Mouse (Mus musculus) natural killer cell, adult 2 months (primary cell): Measurements from ENCODE around the gene Fbn1.

Experiments
- DNase-seq, 2 experiments: peaks; one replicate each; pipeline ENCODE4 v3.0.0; 2022; ENCODE audit warnings: low spot score in 2 of 2

The Fbn1 gene

GRCm38 (mm10) chr2:125334163-125334562 is 173.6 kb downstream of the Fbn1 start:
- no peak for DNase-seq

DNA sequence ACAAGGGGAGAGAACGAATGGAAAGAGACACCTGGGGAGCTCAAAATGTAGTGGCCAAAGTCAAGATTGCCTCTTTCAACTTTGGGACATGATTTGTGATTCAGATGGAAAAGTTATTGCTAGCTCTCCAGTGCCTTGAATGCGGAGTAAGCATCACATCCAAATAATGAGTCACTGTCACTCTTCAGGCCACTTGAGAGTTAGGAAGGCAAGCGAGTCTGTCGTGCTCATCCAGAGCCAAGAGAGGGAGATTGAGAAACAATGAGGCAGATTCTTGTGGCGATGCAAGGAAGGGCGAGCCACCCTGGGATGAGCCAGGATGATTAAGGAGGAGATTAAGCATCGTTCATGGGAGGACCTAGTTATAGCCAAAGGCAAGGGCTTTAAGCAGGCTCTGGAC is 176.2 kb downstream of the Fbn1 start:
- no peak for DNase-seq

- DNase-seq: no peak
Observed at GRCm38 (mm10) chr2:125330506-125330905, 177.3 kb downstream of the Fbn1 start.

GRCm38 (mm10) chr2:125325125-125325855 is 182.5 kb downstream of the Fbn1 start:
- no peak for DNase-seq

GRCm38 (mm10) chr2:125324455-125324854 is 183.3 kb downstream of the Fbn1 start:
- DNase-seq: no peak

GRCm38 (mm10) chr2:125323347-125323746 is 184.4 kb downstream of the Fbn1 start:
- DNase-seq: no peak

- DNase-seq: no peak
Observed at GRCm38 (mm10) chr2:125322581-125322980, 185.2 kb downstream of the Fbn1 start.

- DNase-seq: no peak
Observed at GRCm38 (mm10) chr2:125321071-125321470, 186.7 kb downstream of the Fbn1 start.

- no peak for DNase-seq
Observed at GRCm38 (mm10) chr2:125319651-125320050, 188.1 kb downstream of the Fbn1 start.

DNA sequence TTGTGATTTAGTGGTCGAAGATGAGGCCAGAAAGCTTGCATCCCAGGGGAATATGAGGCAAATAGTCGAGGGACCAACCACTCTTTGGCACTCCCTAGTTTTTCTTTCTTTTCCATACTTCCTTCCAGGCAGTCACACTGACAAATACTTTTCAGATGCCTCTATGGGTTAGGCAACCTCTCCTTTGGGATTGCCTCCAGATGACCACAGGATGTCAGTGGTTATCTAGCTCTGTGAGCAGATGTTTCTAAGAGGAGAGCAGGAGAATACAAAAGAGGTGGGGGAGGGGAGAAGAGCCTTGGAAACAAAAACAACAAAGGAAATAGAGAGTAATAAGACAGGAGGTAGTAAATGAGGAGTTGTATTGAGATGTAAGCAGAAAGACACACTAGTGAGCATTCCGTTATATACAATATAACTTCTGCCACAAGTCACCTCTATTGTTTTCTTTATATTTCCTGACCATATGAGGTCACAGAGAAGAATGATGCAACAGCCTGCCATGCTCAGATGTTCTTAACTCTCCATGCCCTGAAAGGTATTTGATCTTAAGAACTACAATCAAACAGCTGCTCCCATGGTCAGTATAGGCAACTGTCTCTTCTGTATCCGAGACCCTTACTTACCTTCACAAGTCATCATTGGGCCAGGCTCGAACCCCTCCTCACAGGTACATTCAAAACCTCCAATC is 189.3 kb downstream of the Fbn1 start:
- no peak for DNase-seq

GRCm38 (mm10) chr2:125315203-125315602 is 192.6 kb downstream of the Fbn1 start:
- no peak for DNase-seq

DNA sequence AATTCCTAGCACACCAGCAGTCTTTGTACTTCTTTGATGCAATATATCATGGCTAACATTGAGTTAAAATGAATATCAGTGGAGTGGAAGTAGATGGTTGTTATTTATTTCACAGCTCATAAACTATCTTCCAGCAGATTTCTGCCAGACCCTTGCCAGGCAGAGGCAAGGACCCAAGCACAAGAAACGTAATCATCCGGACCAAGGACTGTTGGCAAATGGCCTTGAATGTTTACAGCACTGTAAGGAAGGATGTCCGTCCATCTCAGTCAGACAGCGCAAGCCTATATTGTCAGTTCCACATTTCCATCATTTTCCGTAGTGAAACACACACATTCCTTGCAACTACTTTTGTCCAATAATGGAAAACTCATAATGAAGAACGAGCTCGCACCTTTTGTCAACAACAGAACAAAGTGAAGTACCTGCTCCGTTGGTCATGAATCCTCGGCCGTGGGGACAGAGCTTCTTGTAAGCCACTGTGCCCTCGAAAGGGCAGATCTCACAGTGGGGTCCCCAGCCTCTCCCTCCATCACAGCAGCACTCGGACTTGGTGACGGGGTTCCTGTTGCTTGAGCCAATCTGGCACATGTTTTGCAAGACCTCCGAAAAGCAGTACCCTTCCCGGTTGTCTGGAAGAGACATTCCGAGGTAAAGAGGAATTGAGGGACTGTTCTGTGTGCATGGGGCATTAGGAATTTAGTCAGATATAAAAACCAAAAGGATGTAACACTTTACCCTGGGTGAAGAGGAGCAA is 193.4 kb downstream of the Fbn1 start:
- DNase-seq: no peak

DNA sequence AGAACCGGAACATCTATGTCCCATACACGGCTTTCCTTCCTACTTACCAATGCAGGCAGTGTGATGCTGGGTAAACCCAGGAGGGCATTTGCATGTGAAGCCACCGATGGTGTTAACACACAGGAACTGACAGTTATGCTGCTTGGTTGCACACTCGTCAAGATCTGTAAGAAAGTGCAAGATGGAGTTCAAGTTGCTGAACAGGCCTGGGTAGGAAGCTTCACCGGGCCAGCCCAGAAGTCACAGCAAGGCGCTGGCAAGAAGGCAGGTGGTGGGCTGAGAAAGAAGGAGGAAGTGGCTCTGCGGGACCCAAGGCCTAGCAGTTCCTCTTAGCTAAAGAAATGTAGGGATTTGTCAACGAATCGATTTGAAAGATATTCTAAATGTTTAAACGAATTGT is 198.1 kb downstream of the Fbn1 start:
- DNase-seq: peak in 1 of 2 experiments; percentile 9

DNA sequence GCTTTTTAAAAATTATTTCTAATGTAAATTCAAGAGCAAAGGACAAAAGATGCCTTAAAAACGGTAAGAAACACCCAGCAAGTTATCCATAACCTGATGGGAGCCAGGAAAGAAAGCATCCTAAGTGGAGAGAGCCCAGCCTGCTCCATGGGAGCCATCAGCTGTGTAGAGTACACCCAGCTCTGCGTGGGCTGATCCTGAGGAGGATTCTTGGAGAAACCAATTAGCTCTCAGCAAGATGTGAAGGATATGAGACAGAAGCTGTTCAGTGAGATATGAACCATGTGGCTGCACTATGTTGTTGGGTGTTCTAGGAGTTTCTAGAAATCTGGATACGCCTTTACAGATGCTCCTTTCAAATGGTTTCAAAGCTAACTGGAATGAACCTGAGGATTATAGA is 202.1 kb downstream of the Fbn1 start:
- DNase-seq: no peak

DNA sequence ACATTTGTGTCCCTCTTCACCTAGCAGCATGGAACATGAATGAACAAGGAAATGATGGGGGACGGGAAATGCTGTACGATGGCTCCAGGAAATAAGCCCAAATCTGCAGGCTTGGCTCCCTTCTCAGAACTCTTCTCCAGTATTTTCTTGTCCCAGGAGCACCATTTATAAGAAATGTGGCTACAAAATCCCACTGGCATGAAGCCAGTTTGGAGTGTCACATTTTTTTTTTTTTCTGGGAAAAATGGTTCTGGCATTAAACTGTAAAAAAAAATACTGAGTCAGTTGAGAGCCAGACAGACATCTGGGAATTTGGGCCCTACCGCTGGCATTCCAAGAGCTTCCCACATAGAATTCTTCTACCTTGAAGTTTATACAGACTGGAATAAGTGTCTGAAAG is 203.0 kb downstream of the Fbn1 start:
- DNase-seq: no peak

DNA sequence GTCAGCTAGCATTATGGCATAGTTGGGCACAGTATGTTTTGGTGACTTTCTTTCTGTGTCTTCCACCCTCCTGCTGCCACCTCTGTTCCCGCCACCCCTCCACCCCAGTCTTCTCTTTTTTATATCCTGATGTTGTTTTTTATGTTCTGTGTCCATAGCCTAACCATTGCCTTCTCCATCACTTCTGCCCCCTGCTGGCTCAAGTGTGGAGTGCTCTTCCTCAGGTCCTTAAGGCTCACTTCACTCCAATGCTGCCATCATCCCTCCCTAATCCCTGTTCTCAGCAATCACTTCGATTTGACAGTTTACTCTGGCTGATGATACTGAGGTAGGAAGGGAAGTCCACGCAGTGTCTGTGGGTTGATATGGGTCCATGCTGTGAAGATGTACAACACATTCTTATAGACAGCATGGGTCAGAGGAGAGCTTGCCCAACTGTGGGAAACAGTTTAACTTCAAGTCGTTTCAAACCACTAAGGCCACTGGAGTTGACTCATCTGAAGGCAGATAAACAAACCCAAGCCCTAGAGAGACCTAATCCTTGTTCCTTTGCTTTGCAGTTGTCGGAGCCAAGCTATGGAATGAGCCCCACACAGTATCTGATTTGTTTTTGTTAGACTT is 203.9 kb downstream of the Fbn1 start:
- no peak for DNase-seq

DNA sequence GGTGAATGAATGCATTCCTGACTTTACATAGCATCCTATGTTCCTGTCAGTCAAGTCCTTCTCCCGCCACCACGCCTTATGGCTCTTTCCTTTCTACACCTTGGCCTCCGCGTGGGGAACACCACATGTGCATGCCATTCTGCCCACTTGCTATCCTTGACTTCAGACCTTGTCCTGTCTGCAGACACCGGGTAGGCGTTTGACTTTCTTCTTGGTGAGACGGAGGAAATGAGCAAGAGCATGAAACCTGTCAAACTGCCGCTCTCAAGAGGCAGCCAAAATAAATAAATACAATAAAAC is 205.2 kb downstream of the Fbn1 start:
- DNase-seq: no peak

DNA sequence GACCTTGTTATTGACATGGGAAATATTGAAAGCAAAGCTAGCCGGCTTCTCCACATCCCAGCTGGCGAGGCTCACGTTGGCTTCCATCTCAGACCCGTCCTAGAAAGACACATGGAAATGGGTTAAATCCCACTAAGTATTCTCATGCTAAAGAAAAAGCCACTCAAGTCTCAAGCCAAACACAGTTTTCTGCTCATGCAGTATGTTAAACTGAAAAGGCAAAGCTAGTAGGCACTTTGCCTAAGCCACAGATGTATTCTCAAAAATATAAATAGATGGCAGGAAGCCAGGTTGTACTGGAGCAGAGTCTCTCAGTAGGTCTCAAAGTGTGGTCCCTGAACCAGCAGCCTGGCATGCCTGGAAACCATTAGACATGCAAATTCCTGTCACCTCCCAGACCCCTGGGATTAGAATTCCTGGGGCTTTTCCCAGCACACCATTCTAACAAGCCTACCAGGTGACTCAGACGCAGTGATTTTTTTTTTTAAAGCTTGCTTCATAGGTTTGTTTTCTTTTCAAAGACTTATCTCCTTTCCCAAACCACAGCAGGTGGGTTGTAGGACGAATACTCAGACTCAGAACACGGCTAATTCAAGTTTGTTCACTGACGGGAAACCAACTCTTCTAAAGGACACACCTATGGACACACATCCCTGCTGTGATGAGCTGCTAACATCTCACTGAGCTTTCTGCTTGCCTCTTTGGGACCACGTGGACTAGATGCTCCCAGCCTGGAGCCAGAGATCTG is 205.7 kb downstream of the Fbn1 start:
- no peak for DNase-seq

DNA sequence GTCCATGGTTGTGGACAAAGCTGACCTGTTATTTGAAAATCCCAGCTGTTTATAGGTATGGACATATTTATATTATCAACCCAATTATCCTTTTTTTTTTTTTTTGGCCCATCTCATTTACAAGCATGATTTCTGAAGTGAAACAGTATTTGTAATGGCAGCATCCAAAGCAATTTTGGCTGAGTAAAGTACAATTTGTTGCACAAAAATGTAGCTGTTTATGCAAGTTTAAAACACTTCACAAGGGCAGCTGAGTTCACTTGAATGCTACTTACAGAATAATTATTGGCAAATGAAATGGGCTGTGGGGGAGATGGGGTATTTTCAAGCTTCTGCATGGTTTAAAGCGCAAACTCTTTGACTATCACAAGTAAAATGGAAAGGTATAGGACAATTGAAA is 209.0 kb downstream of the Fbn1 start:
- DNase-seq: no peak

DNA sequence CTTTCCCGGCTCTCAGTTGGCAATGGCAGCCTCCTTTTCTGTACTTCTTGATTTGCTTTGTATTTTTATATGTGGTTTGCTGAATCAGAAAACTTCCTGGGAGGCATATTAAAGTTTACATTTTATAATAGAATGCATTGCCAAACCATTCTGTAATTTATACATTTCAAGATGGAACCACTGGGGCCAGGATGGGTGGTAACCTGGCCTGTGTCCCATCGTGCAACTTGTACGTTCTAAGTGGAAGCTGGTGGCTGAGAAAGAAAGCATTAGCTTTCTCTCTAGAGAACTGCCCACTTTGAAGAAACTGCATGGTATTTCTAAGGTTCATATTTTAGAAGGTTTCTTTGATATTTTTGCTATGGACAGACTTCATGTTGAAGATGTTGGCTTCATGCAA is 212.3 kb downstream of the Fbn1 start:
- no peak for DNase-seq

DNA sequence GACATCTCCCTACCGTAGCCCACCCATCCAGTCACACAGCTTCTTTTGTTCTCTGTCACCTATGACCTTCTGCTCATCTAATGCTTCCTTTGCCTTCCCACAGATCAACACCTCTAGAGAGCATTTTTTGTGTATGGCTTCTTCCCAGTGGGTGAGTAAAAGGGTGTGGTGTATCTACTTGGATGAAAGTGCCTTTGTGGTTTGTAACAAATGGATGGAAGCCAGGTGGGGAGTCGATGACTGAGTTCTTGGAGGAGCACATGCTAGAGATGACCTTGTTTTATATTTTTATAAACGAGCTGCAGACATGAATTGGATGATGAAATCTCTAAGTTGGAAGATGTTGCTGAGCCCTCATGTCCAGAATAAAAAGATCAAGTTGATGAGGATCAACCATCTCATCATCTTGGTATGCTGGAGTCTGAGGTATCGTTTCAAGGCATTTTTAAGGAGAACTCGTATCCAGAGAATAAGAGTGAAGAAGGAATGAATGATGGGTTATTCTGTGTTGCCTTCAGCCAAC is 213.8 kb downstream of the Fbn1 start:
- no peak for DNase-seq

- DNase-seq: no peak
Observed at GRCm38 (mm10) chr2:125292616-125293015, 215.2 kb downstream of the Fbn1 start.
